ENCODE assay signal across 14 mouse cellular contexts in the genomic region with DNA sequence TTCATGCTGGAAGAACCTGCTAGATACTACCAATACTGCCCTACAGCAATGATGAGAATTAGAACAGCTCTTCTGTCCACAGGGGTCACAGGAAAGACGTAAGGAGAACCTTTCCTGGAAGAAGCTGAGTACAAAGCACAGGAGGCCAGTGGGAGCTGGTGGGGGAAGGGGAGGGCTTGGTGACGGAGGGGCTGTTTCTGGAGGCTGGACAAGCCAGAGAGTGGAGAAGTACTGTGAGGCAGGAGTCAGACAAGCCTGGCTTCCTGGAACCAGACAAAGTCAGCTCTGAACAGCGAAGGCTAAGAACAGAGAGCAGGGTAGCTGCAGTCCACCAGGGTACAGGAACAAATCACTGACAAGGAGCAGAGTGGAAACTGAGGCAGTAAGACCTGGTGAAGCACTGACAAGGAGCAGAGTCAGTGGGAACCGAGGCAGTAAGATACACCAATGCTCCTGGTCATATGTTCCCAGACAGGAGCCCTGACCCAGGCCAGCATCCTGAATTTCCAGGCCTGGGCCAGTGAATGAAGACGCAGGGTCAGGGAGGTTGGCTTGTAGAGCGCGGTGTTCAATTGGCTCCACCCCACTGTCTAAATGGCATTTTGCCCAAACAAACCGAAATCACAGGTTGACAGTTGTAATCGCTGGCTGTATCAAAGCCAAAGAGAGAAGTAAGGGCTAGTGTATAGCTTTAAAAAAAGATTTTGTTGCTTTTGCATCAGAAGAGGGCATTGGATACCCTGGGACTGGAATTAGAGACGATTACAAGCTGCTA.
DNase-seq lines count a peak whose midpoint lies in the region; ATAC-seq and TF ChIP-seq lines count a peak whose summit lies in the region.
"Had no signal": no experiment of that assay in that cellular context is flagged by ENCODE, and none has a peak within 500 bp of the region (broad histone marks: within the 10 kb centered on the region; RNA-seq: fewer than 3 reads in every experiment).

No protein-coding gene starts in this region.

- peak; percentile 30 to 34 for DNase-seq in cerebellum, adult 18-20 months
- DNase-seq in cerebellum, adult 9-11 months, result no peak
- no peak for DNase-seq in hindbrain, embryonic 10.5 days (ENCODE audit: low spot score)
- no peak for DNase-seq in hindbrain, embryonic 14.5 days (ENCODE audit: low spot score)
- no peak for DNase-seq in midbrain, embryonic 10.5 days (ENCODE audit: low spot score)
- no peak for DNase-seq in midbrain, postnatal 0 days (ENCODE audit: low spot score)
- no peak for DNase-seq in left cerebral cortex, postnatal 14 days (ENCODE audit: low spot score in 2 of 2)
- DNase-seq: B cell, adult 2 months; cerebellum, postnatal 36 days; right cerebral cortex, postnatal 4 days had no signal

- H3K4me1 ChIP-seq in hindbrain, embryonic 10.5 days (replicated peaks), result peaks cover 37% of the 10 kb centered on the region
- H3K4me1 ChIP-seq in hindbrain, embryonic 14.5 days (replicated peaks; ENCODE audit: control insufficient read depth, insufficient read depth, low read length), result peaks cover 16% of the 10 kb centered on the region
- H3K4me1 ChIP-seq in midbrain, embryonic 10.5 days, result peaks cover 28% of the 10 kb centered on the region
- peaks cover 7% of the 10 kb centered on the region; the same call in 1 of the 2 replicates for H3K4me1 ChIP-seq in midbrain, postnatal 0 days (ENCODE audit: insufficient read depth, low read length)

- no peaks in the 10 kb centered on the region for H3K9me3 ChIP-seq in hindbrain, embryonic 10.5 days
- H3K9me3 ChIP-seq in hindbrain, embryonic 14.5 days (ENCODE audit: control insufficient read depth, low read length), result no peaks in the 10 kb centered on the region
- no peaks in the 10 kb centered on the region for H3K9me3 ChIP-seq in midbrain, embryonic 10.5 days (replicated peaks)
- no peaks in the 10 kb centered on the region for H3K9me3 ChIP-seq in midbrain, postnatal 0 days (ENCODE audit: low read length)
- H3K9me3 ChIP-seq: forebrain, embryonic 12.5 days; limb, embryonic 12.5 days had no signal

- no peak overlapping the region for H3K9ac ChIP-seq in hindbrain, embryonic 14.5 days
- H3K9ac ChIP-seq in midbrain, postnatal 0 days (replicated peaks; ENCODE audit: low read length, poor library complexity, severe bottlenecking), result no peak overlapping the region
- H3K9ac ChIP-seq: forebrain, embryonic 12.5 days; limb, embryonic 12.5 days had no signal

- ATAC-seq in hindbrain, embryonic 14.5 days (ENCODE audit: low FRiP score), result no peak
- no peak for ATAC-seq in midbrain, postnatal 0 days (ENCODE audit: low FRiP score)
- ATAC-seq in megakaryocyte progenitor cell, adult 5-6 weeks (replicated peaks; ENCODE audit: poor library complexity), result 0 out of 2 replicates have a peak, but pooled peaks have one; percentile 14
- ATAC-seq: hindbrain, postnatal 0 days had no signal

- WGBS in hindbrain, embryonic 10.5 days, result 73% methylated on average over 10 of the region's 10 CpGs
- WGBS in hindbrain, embryonic 14.5 days, result 65% methylated on average over 10 of the region's 10 CpGs
- WGBS in midbrain, embryonic 10.5 days, result 79% methylated on average over 10 of the region's 10 CpGs
- 63% methylated on average over 10 of the region's 10 CpGs for WGBS in midbrain, postnatal 0 days

- TF ChIP-seq CTCF in midbrain, postnatal 0 days (IDR thresholded peaks at IDR 0.05), result no peak

- H3K27me3 ChIP-seq in hindbrain, embryonic 10.5 days (ENCODE audit: insufficient read depth, poor library complexity, severe bottlenecking), result no peaks in the 10 kb centered on the region; the same call in 1 of the 2 replicates
- H3K27me3 ChIP-seq in hindbrain, embryonic 14.5 days (ENCODE audit: control insufficient read depth, insufficient read depth, low read length), result no peaks in the 10 kb centered on the region
- no peaks in the 10 kb centered on the region; the same call in 1 of the 2 replicates for H3K27me3 ChIP-seq in midbrain, embryonic 10.5 days (ENCODE audit: low read depth, poor library complexity, severe bottlenecking)
- H3K27me3 ChIP-seq in midbrain, postnatal 0 days (ENCODE audit: insufficient read depth, low read length), result no peaks in the 10 kb centered on the region
- H3K27me3 ChIP-seq: forebrain, embryonic 12.5 days; limb, embryonic 12.5 days had no signal

- peak overlapping the region; percentile 31; the same call in 1 of the 2 replicates for H3K27ac ChIP-seq in hindbrain, embryonic 10.5 days
- H3K27ac ChIP-seq in hindbrain, embryonic 14.5 days, result no peak overlapping the region
- H3K27ac ChIP-seq in midbrain, embryonic 10.5 days (replicated peaks), result 0 out of 2 replicates have a peak overlapping the region, but pooled peaks have one; percentile 4
- no peak overlapping the region for H3K27ac ChIP-seq in midbrain, postnatal 0 days (ENCODE audit: low read depth, low read length)
- H3K27ac ChIP-seq: forebrain, embryonic 12.5 days; hindbrain, postnatal 0 days; limb, embryonic 12.5 days had no signal

- H3K4me3 ChIP-seq in hindbrain, embryonic 10.5 days, result no peak overlapping the region
- no peak overlapping the region for H3K4me3 ChIP-seq in hindbrain, embryonic 14.5 days (replicated peaks; ENCODE audit: low read length)
- H3K4me3 ChIP-seq in midbrain, embryonic 10.5 days, result no peak overlapping the region
- H3K4me3 ChIP-seq in midbrain, postnatal 0 days (ENCODE audit: low read depth, low read length), result no peak overlapping the region
- H3K4me3 ChIP-seq: forebrain, embryonic 12.5 days; limb, embryonic 12.5 days had no signal

- no peaks in the 10 kb centered on the region for H3K36me3 ChIP-seq in hindbrain, embryonic 10.5 days
- H3K36me3 ChIP-seq in hindbrain, embryonic 14.5 days (replicated peaks; ENCODE audit: control insufficient read depth, insufficient read depth), result no peaks in the 10 kb centered on the region
- no peaks in the 10 kb centered on the region for H3K36me3 ChIP-seq in midbrain, embryonic 10.5 days
- H3K36me3 ChIP-seq in midbrain, postnatal 0 days (ENCODE audit: insufficient read depth, low read length), result no peaks in the 10 kb centered on the region
- H3K36me3 ChIP-seq: forebrain, embryonic 12.5 days; limb, embryonic 12.5 days had no signal

- intact Hi-C loops in left cerebral cortex, postnatal 14 days (cut with DNase I), result no loop called here

- H3K4me2 ChIP-seq in hindbrain, embryonic 14.5 days (replicated peaks), result no peak overlapping the region
- no peak overlapping the region for H3K4me2 ChIP-seq in midbrain, postnatal 0 days (ENCODE audit: low read depth, low read length, poor library complexity, severe bottlenecking)
- H3K4me2 ChIP-seq: forebrain, embryonic 12.5 days; limb, embryonic 12.5 days had no signal

Comparison
In these comparisons a context has a peak if more than half of its experiments do, and no peak if none do; other contexts are left out.
1. DNase-seq: peak in cerebellum, adult 18-20 months (2 of 2); none in cerebellum, adult 9-11 months (single experiment), hindbrain, embryonic 10.5 days (single experiment), hindbrain, embryonic 14.5 days (single experiment), midbrain, embryonic 10.5 days (single experiment), midbrain, postnatal 0 days (single experiment) and left cerebral cortex, postnatal 14 days (0 of 2).
2. H3K27ac ChIP-seq: peak in hindbrain, embryonic 10.5 days (single experiment) and midbrain, embryonic 10.5 days (single experiment); none in hindbrain, embryonic 14.5 days (single experiment) and midbrain, postnatal 0 days (single experiment).